Mouse (Mus musculus): Measurements from ENCODE around the gene Cd200r2. TPM values are rescaled to one million over a fixed set of nuclear protein-coding genes. Genes with fewer than 3 reads are reported as not detected.

Gene Cd200r2
- 0.15 TPM in 1 of 2 replicates, not detected in the other for polyA plus RNA-seq (2015; fragmentation: Nextera tagmentation; extraction: Ambion mirVana)

DNA sequence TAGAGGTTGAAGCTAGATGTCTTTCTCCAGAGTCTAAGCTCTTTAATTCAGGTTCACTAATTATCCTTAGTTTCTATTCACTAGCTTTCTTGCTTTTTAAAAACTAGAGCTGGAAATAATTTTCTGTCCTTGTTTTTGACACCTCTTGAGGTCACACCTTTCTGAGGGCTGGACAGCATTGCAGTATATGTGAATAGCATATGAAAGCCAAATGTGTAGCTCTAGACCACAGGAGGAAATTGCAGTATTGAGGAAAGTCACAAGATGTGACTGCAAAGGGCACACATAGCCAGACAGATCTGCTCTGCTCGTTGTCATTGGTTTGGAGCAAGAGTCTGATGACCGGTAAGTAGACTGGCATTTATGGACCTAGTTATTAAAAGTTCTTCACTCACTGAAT, at the start of gene Cd200r2:
TSS of gene Cd200r2 (plus strand) at position 301 of the 400 bp plus-strand sequence.

DNA sequence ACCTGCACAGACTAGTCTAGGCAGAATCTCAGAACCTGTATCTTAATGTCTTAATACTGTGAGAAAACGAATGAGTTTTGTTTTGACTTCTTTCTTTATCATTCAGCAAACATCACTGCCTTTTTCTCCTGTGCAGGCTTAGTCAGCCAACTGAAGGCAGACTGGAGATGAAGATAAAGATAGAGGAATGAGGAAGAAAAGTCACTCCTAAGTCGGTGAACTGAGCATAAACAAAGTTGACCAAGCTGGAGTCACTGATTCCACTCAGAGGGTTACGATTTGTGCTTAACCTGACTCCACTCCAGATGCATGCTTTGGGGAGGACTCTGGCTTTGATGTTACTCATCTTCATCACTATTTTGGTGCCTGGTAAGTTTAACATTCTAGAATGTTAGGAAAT, 76.6 kb downstream of the Cd200r2 start, which contains the start of gene Cd200r3:
TSS of gene Cd200r3 (plus strand) at position 211 of the 400 bp plus-strand sequence.

Other genes starting within 250 kb of the Cd200r2 start
- 4.5 and 5.1 TPM in 2 replicates for gene Nepro, start 142.8 kb upstream of the Cd200r2 start, polyA plus RNA-seq (2015; fragmentation: Nextera tagmentation; extraction: Ambion mirVana)
- gene Gtpbp8, start 120.7 kb upstream of the Cd200r2 start, polyA plus RNA-seq (2015; fragmentation: Nextera tagmentation; extraction: Ambion mirVana), result 18.2 and 24.8 TPM in 2 replicates
- 1.6 and 4.0 TPM in 2 replicates for gene Cd200r1, start 101.4 kb upstream of the Cd200r2 start, polyA plus RNA-seq (2015; fragmentation: Nextera tagmentation; extraction: Ambion mirVana)
- 0.12 and 0.64 TPM in 2 replicates for gene Cd200r4, start 55.4 kb upstream of the Cd200r2 start, polyA plus RNA-seq (2015; fragmentation: Nextera tagmentation; extraction: Ambion mirVana)
- 5.1 and 6.8 TPM in 2 replicates for gene Cd200r3, start 76.6 kb downstream of the Cd200r2 start, polyA plus RNA-seq (2015; fragmentation: Nextera tagmentation; extraction: Ambion mirVana)
- gene Ccdc80, start 226.3 kb downstream of the Cd200r2 start, polyA plus RNA-seq (2015; fragmentation: Nextera tagmentation; extraction: Ambion mirVana), result 122 and 123 TPM in 2 replicates